ENCODE assay signal across 9 mouse cellular contexts in genomic region chr3:106940095-106940494, GRCm38 (mm10).
DNase-seq lines count a peak whose midpoint lies in the region; ATAC-seq and TF ChIP-seq lines count a peak whose summit lies in the region.
"Had no signal": no experiment of that assay in that cellular context is flagged by ENCODE, and none has a peak within 500 bp of the region (broad histone marks: within the 10 kb centered on the region; RNA-seq: fewer than 3 reads in every experiment).

No protein-coding gene starts in this region.

- POLR2A ChIA-PET in Patski (lab: Charles Lee), result no interaction called here

- DNase-seq in kidney, postnatal 0 days (ENCODE audit: low spot score), result peak; percentile 20
- DNase-seq in kidney, postnatal 25 days, result no peak
- DNase-seq in CD4-positive helper T cell, adult 2 months (ENCODE audit: low read depth, low spot score), result peak; percentile 69
- no peak for DNase-seq in Patski (ENCODE audit: low read depth, low spot score)
- DNase-seq in adrenal gland, postnatal 36 days, result no peak
- no peak for DNase-seq in urinary bladder, adult 18-20 months (ENCODE audit: low spot score in 2 of 2)
- DNase-seq in gastrocnemius, postnatal 25 days, result no peak
- DNase-seq: adrenal gland, postnatal 10 days had no signal

- no peaks in the 10 kb centered on the region for H3K27me3 ChIP-seq in kidney, postnatal 0 days (ENCODE audit: insufficient read depth, low read length)
- H3K27me3 ChIP-seq in Patski, result no peaks in the 10 kb centered on the region

- no peaks in the 10 kb centered on the region for H3K36me3 ChIP-seq in kidney, postnatal 0 days (ENCODE audit: insufficient read depth, low read length)

- H3K27ac ChIP-seq in kidney, postnatal 0 days, result no peak overlapping the region

- no peaks in the 10 kb centered on the region for H3K4me1 ChIP-seq in kidney, postnatal 0 days (replicated peaks; ENCODE audit: insufficient read depth, low read length)

- peak; percentile 52 for TF ChIP-seq CTCF in kidney, postnatal 0 days (IDR thresholded peaks at IDR 0.05; ENCODE audit: low read depth)
- peak; percentile 4 for TF ChIP-seq CTCF in Patski (IDR thresholded peaks at IDR 0.05)

- ATAC-seq in kidney, postnatal 0 days (replicated peaks; ENCODE audit: low FRiP score, low read depth), result no peak
- ATAC-seq in Patski, result no peak
- peak; percentile 78 for ATAC-seq in megakaryocyte, adult 5-6 weeks (ENCODE audit: poor library complexity, severe bottlenecking)

- no peak overlapping the region for H3K4me2 ChIP-seq in kidney, postnatal 0 days (ENCODE audit: low read length)

- in situ Hi-C loops in Patski (cut with MboI; ENCODE audit: low pct_unique_long_range_greater_than_20kb), result no loop called here

- H3K9ac ChIP-seq in kidney, postnatal 0 days (ENCODE audit: low read depth, low read length), result no peak overlapping the region

- CTCF ChIA-PET in Patski (lab: Charles Lee), result no interaction called here

- no peaks in the 10 kb centered on the region for H3K9me3 ChIP-seq in kidney, postnatal 0 days (replicated peaks; ENCODE audit: low read length)

- 60% methylated on average over 3 of the region's 3 CpGs for WGBS in kidney, postnatal 0 days

- no peak overlapping the region for H3K4me3 ChIP-seq in kidney, postnatal 0 days (replicated peaks; ENCODE audit: low read depth, low read length)

Comparison
In these comparisons a context has a peak if more than half of its experiments do, and no peak if none do; other contexts are left out.
1. DNase-seq: peak in kidney, postnatal 0 days (single experiment) and CD4-positive helper T cell, adult 2 months (single experiment); none in kidney, postnatal 25 days (0 of 2), Patski (single experiment), adrenal gland, postnatal 36 days (0 of 2), urinary bladder, adult 18-20 months (0 of 2) and gastrocnemius, postnatal 25 days (single experiment).